12 mouse cellular contexts compared by ENCODE assay signal in the genomic region with DNA sequence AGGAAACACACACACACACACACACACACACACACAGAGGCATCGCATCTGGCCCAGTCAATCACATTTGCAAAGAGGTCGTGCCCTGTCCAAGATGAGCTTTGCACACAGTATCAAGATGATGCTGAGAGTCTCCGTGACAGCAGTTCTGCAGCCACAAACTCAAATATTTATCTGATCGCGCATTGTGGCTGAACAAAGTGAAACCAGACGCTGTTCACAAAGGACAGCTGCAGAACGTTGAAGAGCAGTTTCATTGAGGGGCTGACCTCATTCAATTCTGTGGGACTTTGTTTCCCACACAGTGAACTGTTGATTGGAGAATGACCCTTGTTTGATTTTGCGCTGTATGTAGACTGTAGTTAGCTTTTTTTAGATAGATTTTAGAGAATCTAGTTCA.
DNase-seq lines count a peak whose midpoint lies in the region; ATAC-seq and TF ChIP-seq lines count a peak whose summit lies in the region.
"Had no signal": no experiment of that assay in that cellular context is flagged by ENCODE, and none has a peak within 500 bp of the region (broad histone marks: within the 10 kb centered on the region; RNA-seq: fewer than 3 reads in every experiment).

No protein-coding gene starts in this region.

- no peak for TF ChIP-seq POLR2A in thymus, adult 2 months (IDR thresholded peaks at IDR 0.05; ENCODE audit: control insufficient read depth, extremely low read depth, insufficient read depth, low read length, poor library complexity)

- H3K4me2 ChIP-seq in heart, embryonic 15.5 days = peak overlapping the region; percentile 44
- peak overlapping the region; percentile 28; the same call in 1 of the 2 replicates for H3K4me2 ChIP-seq in embryonic facial prominence, embryonic 14.5 days (ENCODE audit: low read depth, low read length)
- peak overlapping the region; percentile 33 for H3K4me2 ChIP-seq in stomach, embryonic 15.5 days
- H3K4me2 ChIP-seq: liver, embryonic 13.5 days had no signal

- H3K27me3 ChIP-seq in heart, embryonic 15.5 days = no peaks in the 10 kb centered on the region
- no peaks in the 10 kb centered on the region for H3K27me3 ChIP-seq in megakaryocyte, embryonic 14.5 days (replicated peaks)
- no peaks in the 10 kb centered on the region for H3K27me3 ChIP-seq in embryonic facial prominence, embryonic 14.5 days (replicated peaks; ENCODE audit: control insufficient read depth, insufficient read depth, low read length)
- no peaks in the 10 kb centered on the region for H3K27me3 ChIP-seq in stomach, embryonic 15.5 days (replicated peaks)
- no peaks in the 10 kb centered on the region for H3K27me3 ChIP-seq in thymus, adult 2 months (ENCODE audit: control insufficient read depth, insufficient read depth, low read length)
- H3K27me3 ChIP-seq: liver, embryonic 13.5 days had no signal

- intact Hi-C loops in heart, postnatal 36 days (cut with DNase I) = no loop called here

- no peak overlapping the region for H3K9ac ChIP-seq in heart, embryonic 15.5 days
- no peak overlapping the region for H3K9ac ChIP-seq in embryonic facial prominence, embryonic 14.5 days (ENCODE audit: low read depth, low read length)
- no peak overlapping the region for H3K9ac ChIP-seq in stomach, embryonic 15.5 days
- H3K9ac ChIP-seq: liver, embryonic 13.5 days had no signal

- no peak for DNase-seq in heart, postnatal 36 days
- peak; percentile 78 for DNase-seq in embryonic facial prominence, embryonic 14.5 days (ENCODE audit: low spot score)
- DNase-seq in urinary bladder, postnatal 25 days (ENCODE audit: low spot score) = no peak
- no peak for DNase-seq in thymus, adult 2 months
- DNase-seq: layer of hippocampus, adult 9-11 months; liver, embryonic 13.5 days; thymus, postnatal 4 days had no signal

- no peaks in the 10 kb centered on the region for H3K9me3 ChIP-seq in heart, embryonic 15.5 days (replicated peaks)
- H3K9me3 ChIP-seq in megakaryocyte, embryonic 14.5 days = no peaks in the 10 kb centered on the region
- H3K9me3 ChIP-seq in embryonic facial prominence, embryonic 14.5 days (ENCODE audit: control insufficient read depth, low read length) = no peaks in the 10 kb centered on the region
- no peaks in the 10 kb centered on the region for H3K9me3 ChIP-seq in stomach, embryonic 15.5 days
- H3K9me3 ChIP-seq: liver, embryonic 13.5 days had no signal

- ATAC-seq in heart, embryonic 15.5 days (replicated peaks; ENCODE audit: insufficient number of reproducible peaks, insufficient read depth, low FRiP score, low read depth) = no peak
- no peak for ATAC-seq in megakaryocyte, adult 5-6 weeks (ENCODE audit: poor library complexity, severe bottlenecking)
- ATAC-seq in embryonic facial prominence, embryonic 14.5 days (ENCODE audit: low read depth) = peak; percentile 72; the same call in 1 of the 2 replicates
- peak; percentile 27; the same call in 1 of the 2 replicates for ATAC-seq in stomach, embryonic 15.5 days (ENCODE audit: insufficient read depth, low FRiP score, low read depth)
- ATAC-seq: hindbrain, embryonic 16.5 days had no signal

- peaks cover 6% of the 10 kb centered on the region for H3K4me1 ChIP-seq in heart, embryonic 15.5 days (replicated peaks)
- no peaks in the 10 kb centered on the region; the same call in 1 of the 2 replicates for H3K4me1 ChIP-seq in megakaryocyte, embryonic 14.5 days
- peaks cover 7% of the 10 kb centered on the region for H3K4me1 ChIP-seq in embryonic facial prominence, embryonic 14.5 days (ENCODE audit: control insufficient read depth, insufficient read depth, low read length)
- H3K4me1 ChIP-seq in stomach, embryonic 15.5 days = no peaks in the 10 kb centered on the region
- no peaks in the 10 kb centered on the region for H3K4me1 ChIP-seq in thymus, adult 2 months (replicated peaks; ENCODE audit: control insufficient read depth, insufficient read depth, low read length)
- H3K4me1 ChIP-seq: liver, embryonic 13.5 days had no signal

- no peak overlapping the region for H3K27ac ChIP-seq in heart, embryonic 15.5 days
- peak overlapping the region; percentile 16 for H3K27ac ChIP-seq in embryonic facial prominence, embryonic 14.5 days (replicated peaks; ENCODE audit: low read depth, low read length)
- no peak overlapping the region for H3K27ac ChIP-seq in stomach, embryonic 15.5 days
- no peak overlapping the region for H3K27ac ChIP-seq in thymus, adult 2 months (ENCODE audit: control insufficient read depth, insufficient read depth, low read length)
- H3K27ac ChIP-seq: liver, embryonic 13.5 days had no signal

- WGBS in heart, embryonic 15.5 days = 32% methylated on average over 8 of the region's 8 CpGs
- WGBS in embryonic facial prominence, embryonic 14.5 days = 22% methylated on average over 8 of the region's 8 CpGs
- WGBS in stomach, embryonic 15.5 days = 19% methylated on average over 8 of the region's 8 CpGs
- 33% methylated on average over 8 of the region's 8 CpGs for WGBS in thymus, adult 2 months

- peak overlapping the region; percentile 0; the same call in 1 of the 2 replicates for H3K4me3 ChIP-seq in heart, embryonic 15.5 days
- H3K4me3 ChIP-seq in megakaryocyte, embryonic 14.5 days (replicated peaks) = peak overlapping the region; percentile 28
- H3K4me3 ChIP-seq in embryonic facial prominence, embryonic 14.5 days (ENCODE audit: low read depth, low read length) = no peak overlapping the region
- H3K4me3 ChIP-seq in stomach, embryonic 15.5 days (replicated peaks) = peak overlapping the region; percentile 6; the same call in 1 of the 2 replicates
- no peak overlapping the region for H3K4me3 ChIP-seq in thymus, adult 2 months (ENCODE audit: control insufficient read depth, insufficient read depth, low read length)
- H3K4me3 ChIP-seq: liver, embryonic 13.5 days had no signal

- no peak for TF ChIP-seq CTCF in thymus, adult 2 months (IDR thresholded peaks at IDR 0.05; ENCODE audit: borderline replicate concordance, control insufficient read depth, extremely low read depth, insufficient read depth, low read length, poor library complexity)

- H3K36me3 ChIP-seq in heart, embryonic 15.5 days = no peaks in the 10 kb centered on the region
- no peaks in the 10 kb centered on the region for H3K36me3 ChIP-seq in megakaryocyte, embryonic 14.5 days (replicated peaks; ENCODE audit: low read length)
- no peaks in the 10 kb centered on the region for H3K36me3 ChIP-seq in embryonic facial prominence, embryonic 14.5 days (ENCODE audit: control insufficient read depth, insufficient read depth, low read length)
- no peaks in the 10 kb centered on the region for H3K36me3 ChIP-seq in stomach, embryonic 15.5 days
- H3K36me3 ChIP-seq in thymus, adult 2 months (ENCODE audit: control insufficient read depth, insufficient read depth, low read length) = no peaks in the 10 kb centered on the region
- H3K36me3 ChIP-seq: liver, embryonic 13.5 days had no signal

Comparison
In these comparisons a context has a peak if more than half of its experiments do, and no peak if none do; other contexts are left out.
1. ATAC-seq: peak in embryonic facial prominence, embryonic 14.5 days (single experiment) and stomach, embryonic 15.5 days (single experiment); none in heart, embryonic 15.5 days (single experiment) and megakaryocyte, adult 5-6 weeks (single experiment).
2. H3K4me3 ChIP-seq: peak in heart, embryonic 15.5 days (single experiment), megakaryocyte, embryonic 14.5 days (single experiment) and stomach, embryonic 15.5 days (single experiment); none in embryonic facial prominence, embryonic 14.5 days (single experiment) and thymus, adult 2 months (single experiment).
3. Peak in every context shown above with its lines, with median percentiles within 50 percentile points of each other: H3K4me2 ChIP-seq.